Mouse (Mus musculus) neural tube, embryonic 11.5 days (tissue): Measurements from ENCODE around the gene Gtf3c5. TPM values are rescaled to one million over a fixed set of nuclear protein-coding genes. Genes with fewer than 3 reads are reported as not detected.

Source experiments
- ATAC-seq: fragments of 200-750 bp; cut with Nextera tagmentation; 2 replicates; pipeline ENCODE4 v1.8.0; 2017; ENCODE audit warnings: moderate number of reproducible peaks, mild to moderate bottlenecking, moderate TSS enrichment, moderate library complexity; ENCODE audit not compliant: insufficient read depth, low FRiP score, low TSS enrichment
- DNase-seq: peaks from one replicate; pipeline ENCODE4 v3.0.0-alpha.2; 2015; ENCODE audit warnings: low spot score
- H3K27ac ChIP-seq: fragments of 300-500 bp; sonication (generic); 2 replicates; pipeline ENCODE4 v1.5.1; 2014; ENCODE audit warnings: low read depth, mild to moderate bottlenecking, low read length
- H3K27me3 ChIP-seq: fragments of 300-500 bp; sonication (generic); 2 replicates; pipeline ENCODE4 v1.6.1; 2014; ENCODE audit warnings: mild to moderate bottlenecking, low read length, mixed read lengths; ENCODE audit not compliant: control insufficient read depth, insufficient read depth
- H3K36me3 ChIP-seq: fragments of 300-500 bp; sonication (generic); 2 replicates; pipeline ENCODE4 v1.6.1; 2014; ENCODE audit warnings: mild to moderate bottlenecking, low read length, moderate library complexity, mixed read lengths; ENCODE audit not compliant: control insufficient read depth, insufficient read depth
- H3K4me1 ChIP-seq: fragments of 300-500 bp; sonication (generic); 2 replicates; pipeline ENCODE4 v1.6.1; 2014; ENCODE audit warnings: low read length, mixed read lengths; ENCODE audit not compliant: control insufficient read depth, insufficient read depth
- H3K4me2 ChIP-seq: fragments of 300-500 bp; sonication (generic); 2 replicates; pipeline ENCODE4 v1.6.1; 2014; ENCODE audit warnings: low read depth, mild to moderate bottlenecking, moderate library complexity
- H3K4me3 ChIP-seq: fragments of 300-500 bp; sonication (generic); 2 replicates; pipeline ENCODE4 v1.5.1; 2014; ENCODE audit warnings: low read depth, low read length
- H3K9ac ChIP-seq: fragments of 300-500 bp; sonication (generic); 2 replicates; pipeline ENCODE4 v1.6.1; 2014; ENCODE audit warnings: mild to moderate bottlenecking, low read length
- H3K9me3 ChIP-seq: fragments of 300-500 bp; sonication (generic); 2 replicates; pipeline ENCODE4 v1.6.1; 2016; ENCODE audit warnings: low read length; ENCODE audit not compliant: control insufficient read depth
- WGBS: fragments of 180-500 bp; shearing (Covaris S2); extraction: QIAGEN DNeasy Blood & Tissue Kit; methylation state at CpG from one replicate; pipeline ENCODE4 v1.1.7; 2014; 5-methylcytosine and 5-hydroxymethylcytosine counted together
- polyA plus RNA-seq: library from polyadenylated mRNA; unstranded; fragments of >200 nt; fragmentation: Nextera tagmentation; extraction: Ambion mirVana; gene quantifications from 2 replicates; pipeline ENCODE4 v1.2.1, GENCODE M21; 2014

Gene Gtf3c5
- polyA plus RNA-seq, 1 experiment from 2014 or later, result 43.8 TPM

DNA sequence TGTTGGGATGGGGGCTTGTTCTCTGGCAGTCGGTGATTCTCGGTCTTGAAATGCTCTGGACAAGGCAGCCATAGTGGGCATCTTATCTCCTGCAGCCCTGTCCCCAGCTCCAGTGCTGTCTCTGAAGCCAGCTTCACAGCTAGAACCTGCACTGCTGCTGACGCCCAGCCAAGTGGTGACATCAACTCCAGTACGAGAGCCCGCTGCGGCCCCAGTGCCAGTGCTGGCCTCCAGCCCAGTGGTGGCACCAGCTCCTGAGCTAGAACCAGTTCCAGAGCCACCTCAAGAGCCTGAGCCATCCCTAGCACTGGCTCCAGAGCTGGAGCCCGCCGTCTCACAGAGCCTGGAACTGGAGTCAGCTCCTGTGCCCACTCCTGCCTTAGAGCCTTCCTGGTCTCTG lies 39.7 kb downstream of the Gtf3c5 start:
- WGBS, result 92% methylated on average over 8 of the region's 8 CpGs
- no peak for DNase-seq
- ATAC-seq, result no peak
- Histone ChIP-seq H3K4me2 (no peak overlapping the region), H3K36me3 (peaks cover 18% of the 10 kb centered on the region), H3K27ac (no peak overlapping the region), H3K4me1 (peaks cover 14% of the 10 kb centered on the region), H3K4me3 (no peak overlapping the region), H3K9ac (no peak overlapping the region), H3K27me3 (no peaks in the 10 kb centered on the region), H3K9me3 (no peaks in the 10 kb centered on the region)

DNA sequence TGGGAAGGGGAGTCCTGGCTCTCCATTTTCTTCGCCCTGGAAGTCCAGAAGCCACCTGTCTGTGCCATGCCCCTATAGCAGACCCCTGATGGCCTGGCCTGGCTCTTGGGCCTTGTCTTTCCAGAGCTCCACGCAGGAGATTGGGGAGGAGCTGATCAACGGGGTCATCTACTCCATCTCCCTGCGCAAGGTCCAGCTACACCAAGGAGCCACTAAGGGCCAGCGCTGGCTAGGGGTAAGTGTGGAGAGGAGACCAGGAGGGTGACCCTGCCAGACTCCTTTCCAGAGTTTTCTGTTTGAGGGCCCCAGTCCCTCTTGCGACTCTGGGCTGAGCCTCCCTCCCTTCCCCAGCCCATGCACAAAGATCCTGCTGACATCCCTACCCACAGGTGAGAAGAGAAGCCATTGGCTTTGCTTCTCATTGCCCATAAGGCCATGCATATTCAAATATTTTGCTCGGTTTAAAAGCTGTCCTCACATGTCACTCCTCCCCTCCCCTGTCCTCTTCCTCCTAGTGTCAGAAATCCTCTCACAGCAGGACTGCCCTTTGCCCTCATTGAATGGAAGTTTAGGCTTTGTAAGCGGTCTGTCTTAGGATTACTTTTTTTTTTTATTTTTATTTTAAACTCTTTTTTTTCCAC lies 42.8 kb downstream of the Gtf3c5 start:
- Histone ChIP-seq H3K9me3 (no peaks in the 10 kb centered on the region), H3K4me2 (no peak overlapping the region), H3K4me3 (no peak overlapping the region), H3K4me1 (peaks cover 39% of the 10 kb centered on the region), H3K36me3 (peaks cover 13% of the 10 kb centered on the region), H3K27me3 (no peaks in the 10 kb centered on the region), H3K9ac (no peak overlapping the region), H3K27ac (no peak overlapping the region)
- DNase-seq, result no peak
- WGBS, result 83% methylated on average over 8 of the region's 8 CpGs
- ATAC-seq, result no peak

DNA sequence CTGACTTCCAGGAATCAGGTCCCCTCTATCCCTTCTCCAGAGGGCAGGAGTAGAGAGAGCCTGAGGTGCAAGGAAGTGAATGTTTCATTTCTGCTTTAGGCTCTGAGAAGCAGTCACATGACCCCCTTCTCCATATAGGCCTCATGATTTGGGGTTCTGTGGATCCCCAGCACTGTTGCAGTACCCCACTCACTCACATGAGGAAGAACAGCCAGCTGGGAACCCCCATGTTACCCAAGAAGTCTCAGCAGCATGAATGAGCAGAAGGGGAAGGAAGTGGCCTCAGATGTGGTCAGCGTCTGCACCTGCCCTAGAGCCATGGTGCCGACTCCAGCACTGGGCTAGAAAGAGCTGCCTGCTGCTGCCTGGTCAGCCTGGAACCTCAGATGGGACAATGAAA lies 43.6 kb downstream of the Gtf3c5 start:
- no peak overlapping the region for H3K27ac ChIP-seq

DNA sequence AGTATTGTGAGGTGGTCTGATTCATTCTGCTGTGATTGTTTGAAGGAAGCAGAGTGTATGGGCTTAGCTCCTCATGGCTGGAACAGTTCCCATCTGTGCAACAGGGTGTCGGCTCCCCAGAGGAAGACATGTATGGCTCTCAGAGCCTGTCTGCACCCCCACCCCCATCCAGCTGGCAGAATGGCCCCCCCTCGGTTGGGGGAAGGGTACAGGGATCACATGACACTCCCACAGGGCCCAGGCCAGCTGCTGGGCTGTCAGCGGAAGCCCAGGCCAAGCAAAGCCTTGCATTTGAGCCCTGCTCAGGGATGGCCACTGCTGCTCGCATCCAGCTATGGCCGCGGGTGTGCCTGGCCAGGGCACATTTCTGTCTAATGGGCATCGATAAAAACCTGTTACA lies 44.3 kb downstream of the Gtf3c5 start:
- Histone ChIP-seq H3K4me2 (no peak overlapping the region), H3K9ac (no peak overlapping the region)

More for the DNA sequence above, 43.6 kb downstream of the Gtf3c5 start:
- Histone ChIP-seq H3K4me2 (no peak overlapping the region), H3K9me3 (no peaks in the 10 kb centered on the region), H3K4me3 (no peak overlapping the region), H3K27me3 (no peaks in the 10 kb centered on the region), H3K4me1 (peaks cover 47% of the 10 kb centered on the region), H3K9ac (no peak overlapping the region), H3K36me3 (peaks cover 11% of the 10 kb centered on the region)
- no peak for ATAC-seq
- whole genome bisulfite sequencing, result 82% methylated on average over 2 of the region's 2 CpGs
- no peak for DNase-seq

DNA sequence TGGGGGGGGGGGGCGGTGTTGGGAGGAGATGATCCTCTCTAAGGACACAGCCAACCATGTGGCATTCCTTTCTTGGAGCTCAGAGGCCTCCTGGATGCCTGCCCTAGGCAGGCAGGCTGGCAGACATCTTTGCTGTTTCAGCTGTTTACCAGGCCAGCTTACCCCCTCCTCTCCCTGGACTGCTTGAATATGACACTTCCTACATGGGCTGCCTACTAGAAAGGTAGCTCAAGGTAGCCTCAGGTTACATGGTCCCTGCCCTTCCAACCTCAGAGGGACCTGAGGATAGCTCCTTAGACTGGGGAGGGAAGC lies 44.8 kb downstream of the Gtf3c5 start:
- DNase-seq (no peak), ATAC-seq (no peak)
- H3K27ac ChIP-seq, result peak overlapping the region; percentile 74; the same call in 1 of the 2 replicates
- 18% methylated on average over 1 of the region's 1 CpGs for WGBS
- no peak overlapping the region for H3K4me2 ChIP-seq
- peaks cover 59% of the 10 kb centered on the region for H3K4me1 ChIP-seq
- peaks cover 4% of the 10 kb centered on the region for H3K36me3 ChIP-seq
- H3K27me3 ChIP-seq, result no peaks in the 10 kb centered on the region
- H3K4me3 ChIP-seq, result no peak overlapping the region
- no peak overlapping the region for H3K9ac ChIP-seq
- H3K9me3 ChIP-seq, result no peaks in the 10 kb centered on the region

More for the DNA sequence above, 44.3 kb downstream of the Gtf3c5 start:
- WGBS, result 43% methylated on average over 7 of the region's 7 CpGs
- peak overlapping the region; percentile 74 for H3K27ac ChIP-seq
- no peaks in the 10 kb centered on the region for H3K9me3 ChIP-seq
- DNase-seq (peak; percentile 60), ATAC-seq (peak; percentile 63; the same call in 1 of the 2 replicates)
- peaks cover 7% of the 10 kb centered on the region for H3K36me3 ChIP-seq
- peaks cover 54% of the 10 kb centered on the region for H3K4me1 ChIP-seq
- H3K4me3 ChIP-seq, result no peak overlapping the region
- H3K27me3 ChIP-seq, result no peaks in the 10 kb centered on the region

DNA sequence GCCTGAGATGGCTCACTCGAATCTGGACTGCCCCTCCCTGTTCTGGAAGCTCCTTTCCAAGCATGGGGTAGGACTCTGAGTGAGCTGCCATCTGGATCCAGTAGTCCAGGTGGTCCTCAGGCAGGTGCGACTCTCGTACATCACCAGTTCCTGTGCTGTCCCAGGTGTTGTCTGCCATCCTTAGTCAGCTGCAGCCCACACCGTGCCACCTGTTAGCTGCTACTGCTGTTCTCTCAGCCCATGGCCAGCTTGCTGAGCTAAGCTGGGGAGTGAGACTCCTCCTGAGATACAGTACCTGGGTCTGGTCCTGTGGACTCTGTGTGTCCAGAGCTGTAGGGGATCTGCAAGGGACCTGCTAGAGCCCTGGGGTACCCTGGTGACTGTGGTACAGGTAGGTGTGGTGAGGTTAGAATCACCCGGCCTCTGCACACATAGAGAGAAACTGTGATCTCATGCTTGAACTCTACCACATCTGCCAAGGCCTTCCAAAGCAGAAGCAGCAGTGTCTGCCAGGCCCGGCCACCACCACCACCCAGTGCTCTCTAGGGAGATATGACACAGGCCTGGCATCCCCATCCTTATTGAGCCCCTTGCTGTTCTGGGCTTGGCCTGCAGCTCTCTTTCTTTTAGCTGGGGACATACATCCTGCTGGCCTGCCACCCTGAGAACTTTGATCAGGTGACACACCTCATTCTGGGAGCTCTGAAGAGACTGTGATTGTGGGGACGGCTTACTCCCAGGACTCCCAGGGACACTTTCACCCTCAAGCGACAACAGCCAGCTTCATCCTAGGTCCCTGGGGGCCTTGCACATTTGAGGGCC lies 45.3 kb downstream of the Gtf3c5 start:
- DNase-seq, result no peak
- 70% methylated on average over 8 of the region's 8 CpGs for WGBS
- peaks cover 64% of the 10 kb centered on the region for H3K4me1 ChIP-seq
- no peaks in the 10 kb centered on the region for H3K9me3 ChIP-seq
- no peak overlapping the region for H3K4me3 ChIP-seq
- no peaks in the 10 kb centered on the region for H3K27me3 ChIP-seq
- no peak for ATAC-seq
- no peak overlapping the region for H3K9ac ChIP-seq
- H3K27ac ChIP-seq, result peak overlapping the region; percentile 74; the same call in 1 of the 2 replicates
- H3K4me2 ChIP-seq, result no peak overlapping the region
- H3K36me3 ChIP-seq, result 0 out of 2 replicates have a peak, but pooled peaks cover 2% of the 10 kb centered on the region

DNA sequence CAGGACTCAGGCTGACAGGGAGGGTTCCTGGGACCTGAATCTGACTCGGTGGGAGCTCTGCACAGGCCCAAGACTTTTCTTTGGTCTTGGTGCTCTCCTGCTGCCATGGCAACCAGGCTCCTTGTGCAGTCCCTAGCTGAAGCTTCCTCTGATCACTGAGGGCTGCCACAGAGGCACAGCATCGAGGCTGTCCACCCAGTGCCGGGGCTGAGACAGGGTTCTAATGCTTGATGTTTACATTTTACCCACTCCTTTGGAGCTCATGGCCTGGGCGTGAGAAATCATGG lies 46.0 kb downstream of the Gtf3c5 start:
- H3K36me3 ChIP-seq, result no peaks in the 10 kb centered on the region
- H3K9ac ChIP-seq, result no peak overlapping the region
- H3K4me3 ChIP-seq, result no peak overlapping the region
- DNase-seq (no peak), ATAC-seq (no peak)
- H3K9me3 ChIP-seq, result no peaks in the 10 kb centered on the region
- no peak overlapping the region for H3K27ac ChIP-seq
- WGBS, result 59% methylated on average over 4 of the region's 4 CpGs
- H3K4me1 ChIP-seq, result peaks cover 71% of the 10 kb centered on the region
- no peaks in the 10 kb centered on the region for H3K27me3 ChIP-seq
- H3K4me2 ChIP-seq, result no peak overlapping the region

DNA sequence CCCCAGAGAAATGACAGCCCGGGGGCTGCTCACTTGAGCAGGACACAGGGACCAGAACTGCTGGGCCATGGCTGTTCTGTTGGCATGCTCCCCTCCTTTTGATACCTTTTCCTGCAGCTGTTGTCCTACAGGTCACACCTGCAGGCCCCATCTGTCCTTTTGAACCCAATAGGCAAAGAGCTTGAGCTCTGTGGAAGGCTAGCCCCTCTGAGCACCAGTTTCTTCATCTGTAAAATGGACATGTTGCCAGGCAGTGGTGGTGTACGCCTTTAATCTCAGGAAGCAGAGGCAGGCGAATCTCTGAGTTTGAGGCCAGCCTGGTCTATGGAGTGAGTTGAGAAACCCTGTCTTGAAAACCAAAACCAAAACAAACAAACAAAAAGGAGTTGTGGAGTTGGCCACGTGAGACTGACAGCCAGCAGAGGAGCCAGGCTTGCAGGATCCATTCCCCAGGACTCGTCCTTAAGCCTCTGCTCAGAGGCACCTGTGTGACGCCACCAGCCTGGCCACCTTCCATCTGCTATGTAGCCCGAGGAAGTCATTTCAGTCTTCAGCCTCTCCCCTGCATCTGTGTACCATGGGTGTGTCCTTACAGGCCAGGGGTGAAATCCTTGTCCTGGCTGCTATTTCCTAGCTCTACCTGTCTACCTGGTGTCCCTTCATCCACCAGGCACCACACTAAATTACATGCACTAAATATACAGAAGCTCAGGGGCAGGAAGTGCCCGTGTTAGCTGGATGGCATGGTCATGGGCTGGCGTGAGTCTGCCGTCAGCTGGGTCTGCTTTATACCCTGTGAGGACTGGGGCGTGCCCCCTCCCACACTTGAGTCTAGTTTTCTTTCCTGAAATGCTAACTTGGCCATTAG lies 46.6 kb downstream of the Gtf3c5 start:
- H3K4me2 ChIP-seq, result no peak overlapping the region
- H3K4me1 ChIP-seq, result peaks cover 71% of the 10 kb centered on the region
- H3K9ac ChIP-seq, result no peak overlapping the region
- H3K27me3 ChIP-seq, result no peaks in the 10 kb centered on the region
- H3K36me3 ChIP-seq, result no peaks in the 10 kb centered on the region
- ATAC-seq, result no peak
- 82% methylated on average over 11 of the region's 11 CpGs for WGBS
- DNase-seq, result no peak
- H3K4me3 ChIP-seq, result no peak overlapping the region
- H3K9me3 ChIP-seq, result no peaks in the 10 kb centered on the region
- no peak overlapping the region for H3K27ac ChIP-seq
